Mouse (Mus musculus): ENCODE measurements around the gene 4930564D02Rik.

DNA sequence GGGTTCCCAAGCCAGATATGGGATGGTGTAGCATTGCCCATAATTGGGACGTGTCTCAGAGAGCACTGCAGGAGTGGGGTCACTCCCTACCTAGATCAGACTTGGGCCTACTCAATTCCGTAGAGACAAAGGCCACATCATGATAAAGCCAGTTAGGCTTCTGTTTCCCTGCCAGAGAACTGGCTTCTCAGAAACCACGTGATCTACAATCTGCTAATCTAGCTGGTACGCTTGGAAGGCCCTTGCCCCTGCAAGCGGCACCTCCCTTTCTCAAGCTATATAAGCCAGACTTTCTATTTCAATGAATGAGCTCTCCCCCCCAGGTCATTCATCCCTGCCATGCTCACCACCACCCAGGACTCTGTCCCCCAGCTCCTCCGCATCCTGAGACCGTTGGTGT, 23.5 kb downstream of the 4930564D02Rik start:
- no peak for TF ChIP-seq POLR2A (IDR thresholded peaks at IDR 0.05; ENCODE audit: borderline replicate concordance, control insufficient read depth, low read depth, low read length)
- TF ChIP-seq CTCF (IDR thresholded peaks at IDR 0.05; ENCODE audit: control insufficient read depth, insufficient read depth, low read length): no peak

Measured in bone marrow, adult 2 months (tissue).